Comparison of ENCODE assay signal across 19 mouse cellular contexts in genomic region chr10:44170145-44170544, GRCm38 (mm10). TPM values are rescaled to one million over a fixed set of nuclear protein-coding genes. Genes with fewer than 3 reads are reported as not detected.
DNase-seq lines count a peak whose midpoint lies in the region; ATAC-seq and TF ChIP-seq lines count a peak whose summit lies in the region.
"Had no signal": no experiment of that assay in that cellular context is flagged by ENCODE, and none has a peak within 500 bp of the region (broad histone marks: within the 10 kb centered on the region; RNA-seq: fewer than 3 reads in every experiment).

No protein-coding gene starts in this region.

- no peak overlapping the region for H3K9ac ChIP-seq in heart, embryonic 12.5 days

- H3K4me2 ChIP-seq in heart, embryonic 12.5 days, result no peak overlapping the region

- no peaks in the 10 kb centered on the region for H3K36me3 ChIP-seq in heart, embryonic 12.5 days
- no peaks in the 10 kb centered on the region for H3K36me3 ChIP-seq in testis, adult 2 months (ENCODE audit: control insufficient read depth, insufficient read depth, low read length)
- H3K36me3 ChIP-seq: G1E had no signal

- H3K27me3 ChIP-seq in heart, embryonic 12.5 days (replicated peaks), result no peaks in the 10 kb centered on the region
- no peaks in the 10 kb centered on the region for H3K27me3 ChIP-seq in testis, adult 2 months (ENCODE audit: control insufficient read depth, insufficient read depth, low read length)
- H3K27me3 ChIP-seq: CH12.LX, Patski had no signal

- DNase-seq in heart, adult 11 months, result peak; percentile 51
- DNase-seq in testis, postnatal 14 days (ENCODE audit: low spot score), result no peak
- DNase-seq: adrenal gland, adult 2 months; adrenal gland, adult 8-10 months; adrenal gland, postnatal 10 days; adrenal gland, postnatal 14 days; adrenal gland, postnatal 25 days; adrenal gland, postnatal 36 days; B cell, adult 2 months; cerebellum, adult 11 months; cerebellum, adult 11-12 months; cerebellum, adult 18-20 months had no signal

- H3K27ac ChIP-seq in heart, embryonic 12.5 days (ENCODE audit: poor library complexity, severe bottlenecking), result no peak overlapping the region
- H3K27ac ChIP-seq in testis, adult 2 months (ENCODE audit: control insufficient read depth, insufficient read depth, low read depth, low read length), result no peak overlapping the region

- H3K4me3 ChIP-seq in heart, embryonic 12.5 days, result no peak overlapping the region
- peak overlapping the region; percentile 69 for H3K4me3 ChIP-seq in testis, adult 2 months (ENCODE audit: control insufficient read depth, low read depth, low read length)

- no peaks in the 10 kb centered on the region for H3K9me3 ChIP-seq in heart, embryonic 12.5 days (replicated peaks)
- H3K9me3 ChIP-seq: G1E had no signal

- H3K4me1 ChIP-seq in heart, embryonic 12.5 days (replicated peaks), result no peaks in the 10 kb centered on the region
- H3K4me1 ChIP-seq in testis, adult 2 months (ENCODE audit: control insufficient read depth, insufficient read depth, low read length), result no peaks in the 10 kb centered on the region

- TF ChIP-seq POLR2A in testis, adult 2 months (IDR thresholded peaks at IDR 0.05; ENCODE audit: control insufficient read depth, low read depth, low read length), result peak; percentile 51; the same call in 1 of the 2 replicates

- WGBS in heart, embryonic 12.5 days, result 82% methylated on average over 12 of the region's 12 CpGs

- no peak for ATAC-seq in heart, embryonic 12.5 days (ENCODE audit: insufficient number of reproducible peaks, low FRiP score)
- ATAC-seq: activated CD4-positive, CD25-positive, alpha-beta regulatory T cell, adult 4 months; CD4-positive, CD25-positive, alpha-beta regulatory T cell, adult 4 months; Patski had no signal

- no peak for TF ChIP-seq CTCF in testis, adult 2 months (IDR thresholded peaks at IDR 0.05; ENCODE audit: control insufficient read depth, insufficient read depth, insufficient replicate concordance, low read depth, low read length)

RNA-seq across cellular contexts. Expression of gene Crybg1, which starts 21.5 kb away (rescaled TPM):
- 0.17 and 0.32 TPM in 2 replicates for polyA plus RNA-seq in heart, embryonic 12.5 days (2016; fragmentation: Nextera tagmentation; extraction: Ambion mirVana)
- 0.41 and 0.75 TPM in 2 replicates for polyA plus RNA-seq in testis, adult 2 months (2012; rRNA removed)
